Mouse (Mus musculus) left cerebral cortex, postnatal 10 days (tissue): Measurements from ENCODE around the gene Gsk3b. TPM values are rescaled to one million over a fixed set of nuclear protein-coding genes. Genes with fewer than 3 reads are reported as not detected.

Experiments used
- total RNA-seq, 2 experiments: library from RNA; stranded (reverse); gene quantifications; 2 replicates each; pipeline ENCODE4 v1.2.3; 2021

Gsk3b gene
- total RNA-seq, 2 experiments from 2014 or later = 254 to 256 TPM

Other genes starting within 250 kb of the Gsk3b start
- gene Gm36028, start 227.9 kb upstream of the Gsk3b start, total RNA-seq = under 1 TPM in 1 of 2 experiments, not detected in 1; 0.32 TPM
- 100 to 1,000 TPM; 101 to 114 TPM for gene Lrrc58, start 220.6 kb upstream of the Gsk3b start, total RNA-seq
- gene Gpr156, start 172.5 kb upstream of the Gsk3b start, total RNA-seq = 1 to 10 TPM; 1.3 to 1.4 TPM
- gene Nr1i2, start 205.8 kb downstream of the Gsk3b start, total RNA-seq = not detected